Mouse (Mus musculus) CH12.LX (cell line): Measurements from ENCODE around the gene Selenof. TPM values are rescaled to one million over a fixed set of nuclear protein-coding genes. Genes with fewer than 3 reads are reported as not detected.

Experiments used
- DNase-seq: peaks from one replicate; pipeline ENCODE4 v3.0.0-alpha.2; 2013; ENCODE audit errors: extremely low read depth
- H3K27ac ChIP-seq: 2 replicates; pipeline ENCODE4 v1.5.1; 2012; ENCODE audit warnings: low read depth, mild to moderate bottlenecking, control low read depth, moderate library complexity; ENCODE audit not compliant: insufficient read depth
- H3K27me3 ChIP-seq: replicated peaks from 2 replicates; pipeline ENCODE3; 2012; ENCODE audit warnings: inconsistent platforms
- H3K36me3 ChIP-seq, 2 experiments: replicated peaks in 1 of 2; 2 replicates each; pipeline versions ENCODE3 to v1.6.1; 2012; ENCODE audit warnings: inconsistent platforms in 1 of 2, low read length in 1 of 2, mild to moderate bottlenecking in 1 of 2, mixed read lengths in 1 of 2, moderate library complexity in 1 of 2; ENCODE audit not compliant: control insufficient read depth in 1 of 2, insufficient read depth in 1 of 2
- H3K4me1 ChIP-seq, 2 experiments: 2 replicates each; pipeline ENCODE4 v1.6.1; 2012; ENCODE audit warnings: inconsistent platforms in 1 of 2, moderate library complexity in 1 of 2; ENCODE audit not compliant: insufficient read depth in 2 of 2, control insufficient read depth in 1 of 2
- H3K4me2 ChIP-seq: 2 replicates; pipeline ENCODE4 v1.6.1; 2012; ENCODE audit warnings: low read depth, mild to moderate bottlenecking, control low read depth; ENCODE audit not compliant: poor library complexity, insufficient read depth, severe bottlenecking
- H3K4me3 ChIP-seq, 3 experiments: fragments of 150-350 bp in 1 of 3; sonication (generic) in 1 of 3; replicated peaks in 1 of 3; 2 replicates each; pipeline versions ENCODE3 to v1.5.1; 2011 to 2012; ENCODE audit warnings: low read depth in 2 of 3, low read length in 2 of 3, mild to moderate bottlenecking in 2 of 3, moderate library complexity in 2 of 3, control low read depth in 1 of 3, improper control_type of control experiment in 1 of 3, inconsistent platforms in 1 of 3, mixed read lengths in 1 of 3; ENCODE audit not compliant: poor library complexity in 1 of 3
- H3K79me2 ChIP-seq: replicated peaks from 2 replicates; pipeline ENCODE4 v1.6.1; 2012; ENCODE audit warnings: mild to moderate bottlenecking, moderate library complexity; ENCODE audit not compliant: control insufficient read depth, poor library complexity, insufficient read depth, severe bottlenecking; ENCODE audit errors: extremely low read depth
- H3K9ac ChIP-seq: 2 replicates; pipeline ENCODE4 v1.6.1; 2012; ENCODE audit warnings: low read depth, mild to moderate bottlenecking, control low read depth, moderate library complexity; ENCODE audit not compliant: insufficient read depth
- H3K9me3 ChIP-seq: replicated peaks from 2 replicates; pipeline ENCODE3; 2012; ENCODE audit warnings: low read length, inconsistent platforms, mixed read lengths
- BHLHE40 ChIP-seq: IDR thresholded peaks from 2 replicates; pipeline ENCODE4 v1.6.1; 2011; ENCODE audit warnings: mild to moderate bottlenecking, low read depth, low read length, improper control_type of control experiment
- CHD1 ChIP-seq: IDR thresholded peaks from 2 replicates; pipeline ENCODE4 v1.6.1; 2012; ENCODE audit warnings: low read depth, low read length, improper control_type of control experiment, inconsistent platforms
- CHD2 ChIP-seq: IDR thresholded peaks from 2 replicates; pipeline ENCODE4 v1.6.1; 2011; ENCODE audit warnings: low read length, improper control_type of control experiment
- CTCF ChIP-seq, 2 experiments: IDR thresholded peaks in 1 of 2; conservative IDR thresholded peaks in 1 of 2; 2 replicates each; pipeline ENCODE4 v1.5.1; 2011 to 2012; ENCODE audit warnings: low read depth in 2 of 2, low read length in 2 of 2, improper control_type of control experiment in 1 of 2, inconsistent platforms in 1 of 2, mild to moderate bottlenecking in 1 of 2, moderate library complexity in 1 of 2
- E2F4 ChIP-seq: IDR thresholded peaks from 2 replicates; pipeline ENCODE4 v1.6.1; 2011; ENCODE audit warnings: low read depth, low read length, improper control_type of control experiment; ENCODE audit not compliant: insufficient replicate concordance
- HCFC1 ChIP-seq: IDR thresholded peaks from 2 replicates; pipeline ENCODE4 v1.6.1; 2012; ENCODE audit warnings: low read depth, mild to moderate bottlenecking, inconsistent platforms, low read length, improper control_type of control experiment
- MAX ChIP-seq: IDR thresholded peaks from 2 replicates; pipeline ENCODE4 v1.6.1; 2011; ENCODE audit warnings: low read length, improper control_type of control experiment
- MXI1 ChIP-seq: IDR thresholded peaks from 2 replicates; pipeline ENCODE4 v1.6.1; 2011; ENCODE audit warnings: mild to moderate bottlenecking, low read depth, low read length, improper control_type of control experiment
- MYC ChIP-seq: IDR thresholded peaks from 2 replicates; pipeline ENCODE4 v1.6.1; 2011; ENCODE audit warnings: low read depth, mild to moderate bottlenecking, improper control_type of control experiment, low read length
- NRF1 ChIP-seq: IDR thresholded peaks from 2 replicates; pipeline ENCODE4 v1.6.1; 2014; ENCODE audit warnings: low read depth, mild to moderate bottlenecking, inconsistent platforms, low read length, improper control_type of control experiment, moderate library complexity
- PAX5 ChIP-seq: IDR thresholded peaks from 2 replicates; pipeline ENCODE4 v1.6.1; 2012; ENCODE audit warnings: low read length, inconsistent platforms, mixed read lengths
- POLR2A ChIP-seq: IDR thresholded peaks from 2 replicates; pipeline ENCODE4 v1.6.1; 2011; ENCODE audit warnings: low read depth, mild to moderate bottlenecking, improper control_type of control experiment, low read length
- TBP ChIP-seq: conservative IDR thresholded peaks from 2 replicates; pipeline ENCODE4 v1.6.1; 2011; ENCODE audit warnings: low read depth, low read length, improper control_type of control experiment
- USF1 ChIP-seq: IDR thresholded peaks from 2 replicates; pipeline ENCODE4 v1.6.1; 2014; ENCODE audit warnings: low read depth, mild to moderate bottlenecking, inconsistent platforms, low read length, improper control_type of control experiment
- ZKSCAN1 ChIP-seq: IDR thresholded peaks from 2 replicates; pipeline ENCODE4 v1.6.1; 2012; ENCODE audit warnings: low read depth, inconsistent platforms, low read length, improper control_type of control experiment, borderline replicate concordance
- ZMIZ1 ChIP-seq: IDR thresholded peaks from 2 replicates; pipeline ENCODE4 v1.6.1; 2012; ENCODE audit warnings: low read depth, mild to moderate bottlenecking, inconsistent platforms, low read length, improper control_type of control experiment
- ZNF384 ChIP-seq: IDR thresholded peaks from 2 replicates; pipeline ENCODE4 v1.6.1; 2012; ENCODE audit warnings: low read depth, low read length, improper control_type of control experiment, inconsistent platforms
- dilution Hi-C: fragments of 300-500 bp; cut with MboI; formaldehyde crosslinking; loops from 2 replicates; pipeline ENCODE4 v1.14.3; 2020; ENCODE audit warnings: low sequenced_read_pairs; ENCODE audit not compliant: extremely low pct_unique_long_range_greater_than_20kb, extremely low pct_ligation_motif_present
- in situ Hi-C: fragments of 300-500 bp; cut with MboI; formaldehyde crosslinking; loops from 3 replicates; pipeline ENCODE4 v1.14.3; 2019; ENCODE audit warnings: low sequenced_read_pairs, low pct_ligation_motif_present, low pct_unique_long_range_greater_than_20kb, mixed read lengths
- polyA plus RNA-seq: library from polyadenylated mRNA; unstranded; fragments of >175 nt; gene quantifications from 2 replicates; pipeline ENCODE4 v1.2.1, GENCODE M21; 2012; ENCODE audit warnings: low read depth; ENCODE audit not compliant: insufficient read length
- total RNA-seq, 2 experiments: library from RNA; depleted of rRNA; stranded (reverse); fragments of 300-350 nt in 1 of 2; fragments of >200 nt in 1 of 2; gene quantifications; 2 replicates each; pipeline ENCODE4 v1.2.3; 2012 to 2014

The Selenof gene
- total and polyA plus RNA-seq, 3 experiments: 528 to 1,358 (median 678) TPM

DNA sequence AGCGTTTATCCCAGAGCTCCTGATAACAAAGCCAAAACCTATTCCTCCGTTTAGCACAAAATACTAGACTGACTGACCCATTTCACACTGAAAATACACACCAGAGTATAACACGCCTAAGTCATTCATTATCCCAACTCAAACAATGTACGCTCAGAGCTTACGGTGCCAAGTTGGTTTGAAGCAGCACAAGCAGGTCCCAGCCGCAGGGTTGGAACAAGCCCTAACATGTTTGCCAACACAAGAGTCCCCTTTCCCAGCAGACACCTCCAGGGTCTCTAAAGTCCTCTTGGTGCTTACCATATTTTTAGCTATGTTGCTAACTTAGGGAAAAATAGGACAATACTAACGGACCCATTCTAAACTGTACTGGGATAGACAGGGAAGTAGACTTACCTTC, 15.0 kb upstream of the Selenof start:
- TF ChIP-seq BHLHE40: no peak
- TF ChIP-seq TBP: no peak
- no peak for TF ChIP-seq USF1
- no peak for TF ChIP-seq ZMIZ1
- peak; percentile 62; the same call in 1 of the 2 replicates for TF ChIP-seq CHD1
- TF ChIP-seq HCFC1: no peak
- no peak for TF ChIP-seq CHD2
- DNase-seq: no peak
- H3K4me1 ChIP-seq: peaks cover 6 to 21% of the 10 kb centered on the region in 2 experiments
- H3K36me3 ChIP-seq: peaks cover 0 to 17% of the 10 kb centered on the region in 2 experiments
- H3K79me2 ChIP-seq: peaks cover 16% of the 10 kb centered on the region
- H3K4me3 ChIP-seq: no peak overlapping the region
- H3K4me2 ChIP-seq: no peak overlapping the region
- no peaks in the 10 kb centered on the region for H3K27me3 ChIP-seq
- no peak overlapping the region for H3K9ac ChIP-seq
- H3K9me3 ChIP-seq: no peaks in the 10 kb centered on the region
- in situ Hi-C loops (no loop called here), dilution Hi-C loops (no loop called here)
- no peak overlapping the region for H3K27ac ChIP-seq

DNA sequence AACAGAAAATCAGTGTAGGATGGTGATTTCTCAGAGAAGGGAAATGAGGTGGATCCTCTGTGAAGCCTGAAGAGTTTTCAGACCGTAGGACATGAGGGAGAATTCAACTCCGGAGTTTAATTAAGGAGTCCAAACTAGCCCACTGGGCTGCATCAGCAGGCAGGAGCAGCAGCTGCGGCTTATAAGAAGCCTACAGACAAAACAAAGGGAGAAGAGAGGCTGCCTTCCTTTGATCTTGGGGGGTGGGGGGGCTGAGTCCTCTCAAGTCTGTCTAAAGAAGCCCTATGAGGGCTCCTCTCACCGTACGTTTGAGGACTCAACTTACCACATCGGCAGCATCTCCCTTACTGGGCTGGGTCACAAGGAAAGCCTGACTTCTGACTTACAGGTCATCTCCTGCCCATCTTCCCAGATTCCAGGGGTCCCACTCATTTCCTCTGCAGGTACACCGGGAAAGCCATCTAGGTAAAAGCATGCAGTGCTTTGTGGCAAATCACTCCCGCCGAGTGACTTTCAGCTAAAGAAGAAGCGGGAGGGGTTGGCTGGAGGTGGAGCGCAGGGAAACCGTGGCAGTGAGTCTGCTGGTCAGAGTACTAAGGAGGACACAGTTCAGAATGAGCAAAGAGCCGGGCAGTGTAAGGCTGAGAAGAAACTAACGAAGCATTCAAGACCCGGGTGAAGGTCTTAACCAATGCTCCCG, 13.3 kb upstream of the Selenof start:
- Histone ChIP-seq H3K9me3 (no peaks in the 10 kb centered on the region), H3K4me3 (no peak overlapping the region), H3K27me3 (no peaks in the 10 kb centered on the region), H3K36me3 (peaks cover 0 to 21% of the 10 kb centered on the region in 2 experiments), H3K4me2 (no peak overlapping the region), H3K79me2 (peaks cover 20% of the 10 kb centered on the region)
- in situ Hi-C loops: no loop called here
- TF ChIP-seq E2F4: no peak
- TF ChIP-seq CTCF (conservative IDR thresholded peaks at IDR 0.05 in 1 of 2, IDR thresholded peaks at IDR 0.05 in 1 of 2; ENCODE audit: low read depth in 2 of 2, low read length in 2 of 2): no peak
- no peak for TF ChIP-seq PAX5
- TF ChIP-seq MAX: no peak
- TF ChIP-seq NRF1: no peak
- no peak for TF ChIP-seq CHD2
- TF ChIP-seq MXI1: no peak
- no peak for TF ChIP-seq ZMIZ1
- no peak for TF ChIP-seq POLR2A
- no peak for TF ChIP-seq ZKSCAN1
- TF ChIP-seq, all 38 proteins: peak for 0
- Histone ChIP-seq H3K4me1 (peaks cover 7 to 21% of the 10 kb centered on the region in 2 experiments), H3K27ac (no peak overlapping the region), H3K9ac (no peak overlapping the region)
- dilution Hi-C loops: no loop called here
- no peak for DNase-seq

DNA sequence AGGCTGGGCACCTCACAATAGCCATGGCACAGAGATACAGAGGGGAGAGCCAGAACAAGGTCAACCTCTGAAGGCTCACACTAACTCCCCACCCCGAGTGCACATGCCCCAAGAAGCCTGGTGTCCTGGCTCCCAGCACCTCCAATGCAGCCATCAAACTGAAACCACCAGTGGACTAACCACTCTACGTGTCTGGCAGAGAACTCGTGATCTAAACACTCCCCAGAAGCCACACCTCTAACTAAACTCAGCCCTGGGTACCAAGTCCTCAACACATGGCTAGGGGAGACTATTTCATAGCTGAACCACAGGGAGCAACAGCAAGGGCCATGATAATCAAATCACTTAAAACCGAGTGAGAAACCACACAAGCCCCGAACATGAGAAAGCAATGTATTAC, 11.8 kb upstream of the Selenof start:
- Histone ChIP-seq H3K27ac (no peak overlapping the region), H3K9ac (peak overlapping the region; percentile 12), H3K4me1 (peaks cover 9 to 21% of the 10 kb centered on the region in 2 experiments), H3K4me2 (peak overlapping the region; percentile 72), H3K27me3 (no peaks in the 10 kb centered on the region), H3K79me2 (peaks cover 19% of the 10 kb centered on the region), H3K9me3 (no peaks in the 10 kb centered on the region), H3K4me3 (no peak overlapping the region), H3K36me3 (peaks cover 0 to 22% of the 10 kb centered on the region in 2 experiments)
- dilution Hi-C loops (no loop called here), in situ Hi-C loops (no loop called here)
- TF ChIP-seq BHLHE40 (0 out of 2 replicates have a peak, but pooled peaks have one; percentile 4), MYC (0 out of 2 replicates have a peak, but pooled peaks have one; percentile 20), POLR2A (no peak), ZNF384 (no peak)
- DNase-seq: no peak
